Mouse (Mus musculus) heart, embryonic 10.5 days (tissue): ENCODE measurements around the gene Klhl12. TPM values are rescaled to one million over a fixed set of nuclear protein-coding genes. Genes with fewer than 3 reads are reported as not detected.

Source experiments
- DNase-seq: peaks from one replicate; pipeline ENCODE4 v3.0.0-alpha.2; 2017; ENCODE audit warnings: low spot score
- H3K27ac ChIP-seq: fragments of 300-500 bp; sonication (generic); 2 replicates; pipeline ENCODE4 v1.5.1; 2016; ENCODE audit warnings: mild to moderate bottlenecking
- H3K27me3 ChIP-seq: fragments of 300-500 bp; sonication (generic); 2 replicates; pipeline ENCODE4 v1.6.1; 2016; ENCODE audit warnings: mild to moderate bottlenecking; ENCODE audit not compliant: poor library complexity, insufficient read depth, severe bottlenecking
- H3K36me3 ChIP-seq: fragments of 300-500 bp; sonication (generic); 2 replicates; pipeline ENCODE4 v1.6.1; 2016; ENCODE audit warnings: mild to moderate bottlenecking, moderate library complexity
- H3K4me1 ChIP-seq: fragments of 300-500 bp; sonication (generic); 2 replicates; pipeline ENCODE4 v1.6.1; 2016; ENCODE audit warnings: mild to moderate bottlenecking
- H3K4me3 ChIP-seq: fragments of 300-500 bp; sonication (generic); 2 replicates; pipeline ENCODE4 v1.5.1; 2016; ENCODE audit warnings: mild to moderate bottlenecking, moderate library complexity
- H3K9me3 ChIP-seq: fragments of 300-500 bp; sonication (generic); 2 replicates; pipeline ENCODE4 v1.6.1; 2016; ENCODE audit warnings: mild to moderate bottlenecking, moderate library complexity
- WGBS: fragments of 180-500 bp; shearing (Covaris S2); methylation state at CpG from one replicate; pipeline ENCODE4 v1.1.7; 2016; 5-methylcytosine and 5-hydroxymethylcytosine counted together
- polyA plus RNA-seq: library from polyadenylated mRNA; unstranded; fragments of >200 nt; fragmentation: Nextera tagmentation; extraction: Ambion mirVana; gene quantifications from 2 replicates; pipeline ENCODE4 v1.2.1, GENCODE M21; 2016

Gene Klhl12
- polyA plus RNA-seq, result 23.8 and 25.1 TPM in 2 replicates

DNA sequence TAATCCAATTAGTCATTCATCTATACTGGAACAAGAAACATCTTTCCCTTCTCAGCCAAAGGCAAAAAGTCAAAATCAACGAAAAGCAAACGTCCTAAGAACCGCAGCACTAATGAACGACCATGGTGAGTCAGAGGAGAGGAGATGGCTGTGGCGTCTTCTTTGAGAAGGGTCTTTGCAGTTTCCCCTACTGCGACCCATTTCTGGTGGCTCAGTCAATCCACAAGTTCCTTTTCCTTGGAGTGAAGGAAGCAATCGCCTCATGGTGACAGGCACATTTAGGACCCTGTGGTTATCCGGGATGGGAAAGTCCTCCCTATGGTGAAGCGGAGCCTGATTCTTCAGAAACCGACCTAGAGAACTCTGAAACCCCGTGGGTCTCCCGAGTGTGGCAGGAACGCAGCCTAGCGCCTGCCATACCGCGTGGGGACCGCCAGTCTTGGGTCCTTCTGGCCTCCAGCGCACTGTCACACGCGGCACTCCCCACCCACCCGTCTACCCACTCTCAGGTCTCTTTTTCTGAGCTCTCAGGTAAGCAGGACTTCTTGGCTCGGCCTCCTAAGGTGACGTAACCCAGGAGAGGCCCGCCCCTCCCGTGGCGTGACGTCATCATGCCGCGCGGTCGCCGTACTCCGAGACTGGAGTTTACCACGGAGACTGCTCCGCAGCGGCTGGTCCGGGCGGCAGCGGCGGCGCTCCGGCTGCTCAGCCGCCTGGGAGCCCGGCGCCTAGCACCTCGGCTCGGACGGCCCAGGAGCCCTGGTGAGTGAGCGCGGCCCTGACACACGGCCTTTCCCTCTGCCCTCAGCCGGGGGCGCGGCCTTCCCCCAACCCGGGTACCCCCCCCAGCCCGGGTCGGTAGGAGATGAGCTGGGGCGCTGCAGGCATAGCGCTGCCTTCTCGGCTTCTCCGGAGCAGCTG, at the start of gene Klhl12:
TSS of gene Klhl12 (plus strand) at position 628 of the 921 bp plus-strand sequence.
- peak within 1 kb of the TSS; percentile 96 for H3K27ac ChIP-seq
- peak within 1 kb of the TSS; percentile 100 for H3K4me3 ChIP-seq
- peaks cover 5% of the 10 kb centered on the region for H3K4me1 ChIP-seq
- peaks cover 17% of the 10 kb centered on the region for H3K36me3 ChIP-seq
- H3K27me3 ChIP-seq, result no peaks in the 10 kb centered on the region
- DNase-seq, result peak; percentile 96
- no peaks in the 10 kb centered on the region for H3K9me3 ChIP-seq
- WGBS, result under 1% methylated on average over 61 of the region's 61 CpGs

DNA sequence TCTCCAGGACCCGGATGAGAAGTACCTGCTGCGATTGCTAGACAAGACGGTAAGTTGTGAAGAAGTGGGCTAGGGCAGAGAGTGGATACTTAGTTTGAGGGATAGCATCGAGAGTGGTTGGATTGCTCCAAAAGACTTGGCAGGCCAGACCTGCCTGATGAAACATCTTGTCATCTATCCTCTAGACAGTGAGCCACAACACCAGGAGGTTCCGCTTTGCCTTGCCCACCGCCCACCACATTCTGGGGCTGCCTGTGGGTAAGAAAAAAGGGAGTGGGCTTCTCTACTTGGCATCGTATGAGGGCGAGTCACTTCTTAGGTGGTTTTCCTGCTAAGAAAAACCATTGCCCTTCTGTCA, 48.9 kb upstream of the Klhl12 start:
- H3K27me3 ChIP-seq, result no peaks in the 10 kb centered on the region
- WGBS, result 31% methylated on average over 8 of the region's 8 CpGs
- H3K36me3 ChIP-seq, result peaks cover 40% of the 10 kb centered on the region
- no peaks in the 10 kb centered on the region for H3K9me3 ChIP-seq
- H3K27ac ChIP-seq, result peak overlapping the region; percentile 87
- no peak for DNase-seq
- peaks cover 9% of the 10 kb centered on the region for H3K4me1 ChIP-seq
- H3K4me3 ChIP-seq, result peak overlapping the region; percentile 75

DNA sequence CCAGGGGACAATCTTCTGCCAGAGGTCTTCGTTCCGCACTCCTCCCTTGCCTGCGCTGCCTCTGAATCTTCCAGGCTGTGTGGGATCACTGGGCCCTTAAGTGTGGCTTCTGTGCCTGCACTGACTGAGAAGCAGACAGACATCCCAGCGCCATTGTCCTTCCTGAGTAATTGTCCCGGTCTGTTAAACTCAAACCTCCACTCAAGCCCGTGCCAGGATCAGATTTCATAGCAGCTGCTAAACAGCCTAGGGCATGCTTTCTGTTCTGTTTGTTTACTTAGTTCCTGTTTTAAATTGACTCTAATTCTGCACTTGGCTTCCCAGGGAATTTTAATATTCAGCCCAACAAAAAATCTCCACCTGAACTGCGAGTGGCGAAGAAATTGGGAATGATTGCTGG, 47.3 kb upstream of the Klhl12 start:
- no peak for DNase-seq
- Histone ChIP-seq H3K36me3 (peaks cover 49% of the 10 kb centered on the region), H3K27ac (no peak overlapping the region), H3K4me3 (no peak overlapping the region), H3K9me3 (no peaks in the 10 kb centered on the region), H3K4me1 (peaks cover 9% of the 10 kb centered on the region), H3K27me3 (no peaks in the 10 kb centered on the region)
- WGBS, result 81% methylated on average over 8 of the region's 8 CpGs

DNA sequence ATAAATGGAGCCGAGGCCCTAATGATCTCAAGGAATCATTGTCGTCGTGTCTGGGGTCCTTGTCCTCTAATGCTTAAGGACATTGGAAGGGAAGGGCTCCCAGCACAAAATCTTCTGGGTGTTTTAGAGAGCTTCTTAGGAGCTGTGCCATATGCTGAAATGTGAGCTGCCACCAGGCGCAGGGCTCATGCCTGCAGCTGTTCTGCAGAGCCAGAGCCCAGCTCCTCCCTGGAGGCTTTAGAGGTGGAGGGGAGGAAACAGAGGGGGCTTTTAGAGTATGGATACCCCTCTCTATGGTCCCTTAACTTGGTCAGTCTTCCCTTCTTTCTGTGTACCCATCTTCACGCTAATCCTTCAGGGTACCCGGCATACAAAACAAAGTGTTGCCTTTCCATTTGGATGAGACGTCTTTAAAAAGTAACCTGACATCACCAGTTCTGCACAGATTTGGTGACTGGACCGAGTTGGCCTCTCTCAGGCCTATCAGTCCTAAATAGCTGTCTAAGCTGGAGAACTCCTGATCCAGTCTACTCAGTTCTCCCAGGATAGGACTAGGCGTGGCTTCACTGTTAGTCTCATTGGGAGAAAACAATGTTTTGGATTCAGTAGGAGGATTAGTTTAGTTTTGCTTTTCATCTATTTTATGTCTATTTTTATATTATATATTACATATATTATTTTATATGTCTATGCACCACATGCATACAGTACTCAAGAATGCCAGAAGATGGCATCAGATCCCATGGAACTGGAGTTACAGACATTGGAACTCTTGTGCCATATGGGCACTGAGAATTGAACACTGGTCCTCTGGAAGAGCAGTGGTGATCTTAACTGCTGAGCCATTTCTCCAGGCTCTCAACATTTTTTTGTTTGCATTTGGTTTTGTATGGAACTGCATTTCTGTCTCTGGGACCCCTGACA, 43.4 kb upstream of the Klhl12 start:
- no peak overlapping the region for H3K4me3 ChIP-seq
- peaks cover 13% of the 10 kb centered on the region for H3K4me1 ChIP-seq
- no peak for DNase-seq
- WGBS, result 91% methylated on average over 9 of the region's 9 CpGs
- H3K36me3 ChIP-seq, result peaks cover 49% of the 10 kb centered on the region
- no peak overlapping the region for H3K27ac ChIP-seq
- no peaks in the 10 kb centered on the region for H3K27me3 ChIP-seq
- no peaks in the 10 kb centered on the region for H3K9me3 ChIP-seq

DNA sequence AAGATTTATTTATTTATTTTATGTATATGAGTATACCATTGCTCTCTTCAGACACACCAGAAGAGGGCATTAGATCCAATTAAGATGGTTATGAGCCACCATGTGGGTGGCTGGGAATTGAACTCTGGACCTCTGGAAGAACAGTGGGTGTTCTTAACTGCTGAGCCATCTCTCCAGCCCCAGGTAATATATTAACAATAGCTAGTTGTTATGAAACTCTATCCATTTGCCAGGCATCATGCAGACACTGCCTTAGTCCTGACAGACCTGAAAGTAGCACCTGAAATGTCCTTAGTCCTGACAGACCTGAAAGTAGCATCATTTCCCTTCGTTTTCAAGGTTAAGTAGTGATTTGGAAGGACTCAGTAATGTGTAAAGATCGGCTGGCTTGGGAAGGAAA, 41.3 kb upstream of the Klhl12 start:
- H3K27me3 ChIP-seq, result no peaks in the 10 kb centered on the region
- H3K27ac ChIP-seq, result 0 out of 2 replicates have a peak overlapping the region, but pooled peaks have one; percentile 99
- 43% methylated on average over 2 of the region's 2 CpGs for WGBS
- H3K4me1 ChIP-seq, result peaks cover 32% of the 10 kb centered on the region
- no peak for DNase-seq
- H3K36me3 ChIP-seq, result peaks cover 32% of the 10 kb centered on the region
- H3K4me3 ChIP-seq, result no peak overlapping the region
- no peaks in the 10 kb centered on the region for H3K9me3 ChIP-seq

DNA sequence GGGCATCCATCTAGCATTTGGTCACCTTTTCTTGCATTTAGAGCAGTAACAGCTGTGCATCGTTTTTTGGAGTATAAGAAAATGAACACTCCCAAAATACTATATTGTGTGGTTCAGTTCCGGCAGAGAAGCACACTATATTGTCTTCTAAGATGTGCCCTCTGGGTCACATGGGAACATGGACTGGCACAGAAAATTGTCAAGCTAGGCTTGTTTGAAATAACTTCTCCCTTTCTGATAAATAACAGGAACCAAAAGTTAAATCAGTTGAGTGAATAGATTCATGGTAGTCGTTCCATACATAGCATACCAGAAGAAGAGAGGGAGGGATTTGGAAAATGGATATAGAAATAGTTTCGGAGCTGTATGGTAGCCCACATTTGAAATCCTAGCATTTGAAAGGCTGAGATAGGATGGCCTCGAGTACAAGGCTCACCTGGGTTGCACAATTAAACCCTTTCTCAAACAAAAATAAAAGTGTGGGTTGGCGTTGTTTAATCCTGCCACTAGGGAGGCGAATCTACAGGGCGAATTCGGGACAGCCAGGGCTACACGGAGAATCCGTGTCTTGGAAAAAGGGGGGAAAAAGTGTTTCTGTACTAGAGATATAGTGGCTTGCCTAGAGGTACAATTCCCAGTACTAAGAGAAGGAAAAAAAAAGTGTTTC, 40.7 kb upstream of the Klhl12 start:
- H3K9me3 ChIP-seq, result no peaks in the 10 kb centered on the region
- H3K4me1 ChIP-seq, result peaks cover 38% of the 10 kb centered on the region
- H3K36me3 ChIP-seq, result peaks cover 26% of the 10 kb centered on the region
- no peak for DNase-seq
- no peaks in the 10 kb centered on the region for H3K27me3 ChIP-seq
- peak overlapping the region; percentile 99 for H3K27ac ChIP-seq
- peak overlapping the region; percentile 99 for H3K4me3 ChIP-seq
- 14% methylated on average over 11 of the region's 11 CpGs for WGBS

DNA sequence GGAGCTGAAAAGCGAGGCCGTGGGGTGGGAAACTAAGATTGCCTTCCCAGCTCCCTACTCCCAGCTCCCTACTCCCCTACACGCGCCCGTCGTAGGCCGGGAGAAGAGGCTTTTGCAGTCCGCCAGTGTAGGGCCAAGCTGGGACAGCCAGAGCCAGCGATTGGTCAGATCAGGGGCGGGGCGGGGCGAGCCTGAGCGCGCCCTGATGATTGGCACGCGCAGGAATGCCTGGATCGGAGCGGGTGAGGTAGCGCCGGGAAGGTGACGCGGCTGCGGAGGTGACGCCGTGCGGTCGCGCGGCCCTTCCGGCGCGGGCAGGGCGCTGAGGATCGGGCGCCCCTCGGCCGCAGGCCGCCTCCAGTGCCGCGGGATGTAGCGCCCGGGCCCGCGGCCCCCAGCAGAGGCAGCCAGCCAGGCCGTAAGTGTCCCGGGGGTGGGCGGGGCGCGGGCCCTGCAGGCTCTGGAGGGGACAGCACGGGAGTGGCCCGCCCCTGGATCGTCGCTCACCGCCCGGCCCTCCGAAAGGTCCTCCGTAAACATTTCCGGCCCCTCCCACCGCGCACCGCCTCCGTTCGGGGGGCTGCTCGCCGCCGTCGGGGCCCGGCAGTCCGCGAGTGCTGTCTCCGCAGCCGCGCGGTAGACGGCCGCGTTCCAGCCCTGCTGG, 40.0 kb upstream of the Klhl12 start, which contains the start of gene Adipor1:
TSS of gene Adipor1 (plus strand) at position 211 of the 664 bp plus-strand sequence.
- Histone ChIP-seq H3K9me3 (no peaks in the 10 kb centered on the region), H3K36me3 (peaks cover 19% of the 10 kb centered on the region), H3K4me1 (peaks cover 45% of the 10 kb centered on the region), H3K27ac (peak within 1 kb of the TSS; percentile 99), H3K27me3 (no peaks in the 10 kb centered on the region), H3K4me3 (peak within 1 kb of the TSS; percentile 99)
- WGBS, result under 1% methylated on average over 75 of the region's 77 CpGs
- peak; percentile 99 for DNase-seq

DNA sequence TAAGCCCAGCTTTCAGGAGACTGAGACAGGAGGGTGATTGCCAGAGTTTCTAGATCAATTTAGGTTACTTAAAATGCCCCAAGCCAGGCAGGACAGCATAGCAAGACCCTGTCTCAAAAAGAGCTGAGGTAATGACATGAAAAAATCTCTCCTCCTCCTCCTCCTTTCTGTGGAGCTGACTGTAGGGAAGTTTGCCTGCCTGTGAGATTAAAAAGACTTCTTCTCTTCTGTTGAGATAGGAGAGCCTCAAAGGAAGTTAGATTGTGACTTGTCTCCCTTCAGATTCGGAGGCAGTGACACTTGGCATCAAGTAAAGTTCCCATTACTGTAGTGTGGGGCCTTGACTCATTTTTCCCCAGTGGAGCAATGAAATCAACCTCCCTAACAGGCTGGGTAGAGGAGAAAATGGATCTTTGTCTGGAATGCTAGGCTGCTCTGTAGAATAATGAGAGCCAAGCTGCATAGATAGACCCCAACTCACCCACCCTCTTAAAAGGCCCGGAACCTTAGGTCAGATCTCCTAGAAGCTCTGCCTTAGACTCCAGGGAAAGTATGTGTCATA, 36.8 kb upstream of the Klhl12 start:
- no peaks in the 10 kb centered on the region; the same call in 1 of the 2 replicates for H3K27me3 ChIP-seq
- H3K9me3 ChIP-seq, result no peaks in the 10 kb centered on the region
- peaks cover 48% of the 10 kb centered on the region for H3K4me1 ChIP-seq
- no peak for DNase-seq
- peaks cover 9% of the 10 kb centered on the region for H3K36me3 ChIP-seq
- WGBS, result 50% methylated on average over 2 of the region's 2 CpGs
- no peak overlapping the region for H3K4me3 ChIP-seq
- peak overlapping the region; percentile 11; the same call in 1 of the 2 replicates for H3K27ac ChIP-seq

DNA sequence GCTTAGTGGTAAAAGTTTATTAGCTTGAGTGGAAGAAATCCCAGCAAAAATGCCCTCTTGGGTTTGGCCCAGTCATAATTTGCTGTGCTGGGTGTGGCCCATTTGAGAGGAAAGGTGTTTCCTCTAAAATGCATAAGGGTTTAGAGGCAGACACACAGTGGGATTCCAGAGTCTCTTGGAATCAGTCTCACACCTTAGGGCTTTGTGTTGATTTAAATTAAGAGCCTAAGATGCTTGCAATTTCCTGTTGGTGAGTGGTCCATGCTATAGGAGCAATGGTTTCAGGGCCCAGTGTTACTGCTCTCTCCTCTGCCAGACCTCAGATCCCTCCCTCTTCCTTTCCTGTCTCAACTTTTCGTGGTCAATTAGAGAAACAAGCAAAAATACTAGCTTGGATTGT, 36.2 kb upstream of the Klhl12 start:
- Histone ChIP-seq H3K27me3 (peaks cover 5% of the 10 kb centered on the region; the same call in 1 of the 2 replicates), H3K27ac (no peak overlapping the region), H3K36me3 (peaks cover 16% of the 10 kb centered on the region), H3K4me1 (peaks cover 48% of the 10 kb centered on the region), H3K9me3 (no peaks in the 10 kb centered on the region), H3K4me3 (no peak overlapping the region)
- DNase-seq, result no peak
- WGBS, result 22% methylated on average over 1 of the region's 1 CpGs

DNA sequence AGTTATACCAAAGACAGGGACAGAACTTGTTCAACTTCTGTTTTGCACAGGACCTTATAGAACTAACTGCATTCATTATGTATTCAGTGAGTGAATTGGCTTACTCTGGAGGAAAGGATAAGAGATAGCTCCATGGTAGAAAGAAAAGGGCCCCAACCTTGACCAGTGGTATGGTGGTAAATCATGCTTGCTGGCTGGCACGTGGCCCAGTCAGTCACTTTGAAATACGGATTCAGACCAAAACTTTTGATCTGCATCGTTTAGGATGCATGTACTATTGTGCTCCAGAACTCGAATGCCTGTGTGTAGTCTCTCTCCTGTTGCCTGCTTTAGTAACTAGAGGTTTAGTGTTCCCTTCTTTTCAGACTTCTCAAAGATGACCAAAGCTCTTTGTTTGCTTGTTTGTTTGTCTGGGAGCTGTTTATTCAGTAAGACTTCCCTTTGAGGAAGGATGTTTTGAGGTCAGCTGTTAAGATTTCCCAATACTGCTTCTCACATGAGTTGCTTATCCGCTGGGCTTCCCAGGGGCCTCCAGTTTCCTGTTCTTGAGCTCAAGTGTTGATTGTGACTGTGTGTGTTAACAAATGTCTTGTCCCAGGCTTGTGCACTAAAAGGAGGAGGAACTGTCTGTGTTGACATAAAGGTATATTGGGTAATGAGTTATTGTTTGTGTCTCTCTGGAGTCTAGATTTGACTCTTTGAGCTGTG, 35.4 kb upstream of the Klhl12 start:
- peaks cover 43% of the 10 kb centered on the region for H3K4me1 ChIP-seq
- DNase-seq, result no peak
- WGBS, result 49% methylated on average over 5 of the region's 5 CpGs
- H3K36me3 ChIP-seq, result peaks cover 23% of the 10 kb centered on the region
- H3K27me3 ChIP-seq, result peaks cover 5% of the 10 kb centered on the region; the same call in 1 of the 2 replicates
- H3K27ac ChIP-seq, result no peak overlapping the region
- H3K9me3 ChIP-seq, result no peaks in the 10 kb centered on the region
- no peak overlapping the region for H3K4me3 ChIP-seq

DNA sequence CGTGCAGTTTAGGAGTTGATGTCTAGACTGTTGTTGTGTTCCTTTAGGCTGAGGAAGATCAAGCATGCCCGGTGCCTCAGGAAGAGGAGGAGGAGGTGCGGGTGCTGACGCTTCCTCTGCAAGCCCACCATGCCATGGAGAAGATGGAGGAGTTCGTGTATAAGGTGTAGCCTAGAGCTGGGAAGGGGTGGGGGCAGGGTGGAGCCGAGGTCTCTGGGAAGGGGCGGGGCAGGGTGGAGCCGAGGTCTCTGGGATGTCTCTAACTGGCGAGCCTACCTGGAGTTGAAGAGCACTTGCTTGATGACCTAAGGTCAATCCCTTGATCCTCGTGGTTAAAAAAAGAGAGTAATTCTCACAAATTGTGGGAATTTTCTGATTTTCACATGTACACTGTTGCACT, 31.4 kb upstream of the Klhl12 start:
- peaks cover 28% of the 10 kb centered on the region for H3K4me1 ChIP-seq
- WGBS, result 66% methylated on average over 10 of the region's 10 CpGs

More for the DNA sequence above, 31.4 kb upstream of the Klhl12 start:
- no peaks in the 10 kb centered on the region for H3K9me3 ChIP-seq
- peaks cover 5% of the 10 kb centered on the region; the same call in 1 of the 2 replicates for H3K27me3 ChIP-seq
- no peak overlapping the region for H3K27ac ChIP-seq
- peak; percentile 84 for DNase-seq
- no peak overlapping the region for H3K4me3 ChIP-seq
- peaks cover 62% of the 10 kb centered on the region for H3K36me3 ChIP-seq
